Mouse (Mus musculus) thymus, adult 2 months (tissue): ENCODE measurements around the gene Gm29609.

Experiments used
- CTCF ChIP-seq: fragments of 200-500 bp; IDR thresholded peaks from 2 replicates; pipeline ENCODE4 v1.5.1; 2012; ENCODE audit warnings: mild to moderate bottlenecking, control low read depth, low read length, moderate library complexity, borderline replicate concordance; ENCODE audit not compliant: control insufficient read depth, poor library complexity, insufficient read depth; ENCODE audit errors: extremely low read depth
- POLR2A ChIP-seq: fragments of 200-500 bp; IDR thresholded peaks from 2 replicates; pipeline ENCODE4 v1.6.1; 2012; ENCODE audit warnings: mild to moderate bottlenecking, low read length, control low read depth, moderate library complexity; ENCODE audit not compliant: control insufficient read depth, poor library complexity, insufficient read depth; ENCODE audit errors: extremely low read depth

DNA sequence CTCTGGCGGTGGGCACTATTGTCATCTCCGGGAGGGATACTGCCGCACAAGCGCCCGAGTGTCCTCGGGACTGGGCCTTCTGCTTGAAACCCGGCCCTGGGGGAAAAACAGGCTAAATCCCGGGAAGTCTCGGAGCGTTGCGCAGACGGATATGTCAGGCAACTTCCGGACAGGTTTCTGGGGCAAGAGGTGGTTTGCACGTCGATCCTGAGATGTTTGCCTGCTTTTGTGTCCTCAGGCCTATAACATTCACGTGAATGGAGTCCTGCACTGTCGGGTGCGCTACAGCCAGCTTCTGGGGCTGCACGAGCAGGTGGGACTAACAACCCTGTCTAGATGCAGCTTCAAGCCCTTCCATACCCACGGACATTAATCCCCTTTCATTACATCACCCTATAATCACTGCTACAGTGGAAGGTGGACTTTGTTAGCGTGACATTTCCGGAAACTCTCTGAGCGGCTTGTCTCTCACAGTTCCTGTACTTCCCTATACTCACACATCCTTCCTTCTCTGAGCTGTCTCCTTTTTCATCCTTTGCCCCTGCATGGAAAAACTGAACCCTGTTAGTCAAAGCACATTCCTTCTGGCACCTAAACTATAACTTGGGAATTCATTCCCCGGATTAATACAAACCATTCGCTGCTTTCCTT is 14.0 kb upstream of the Gm29609 start:
- no peak for TF ChIP-seq CTCF
- TF ChIP-seq POLR2A, result no peak
